Mouse (Mus musculus) T-helper 2 cell (primary cell): ENCODE results near the gene Dapk1.

Experiments used
- in situ Hi-C: fragments of 300-600 bp; cut with MboI, MseI; formaldehyde crosslinking; loops from one replicate; pipeline ENCODE4 v1.15.1; 2025; ENCODE audit warnings: high pct_unique_total_duplicates

The Dapk1 gene

GRCm38 (mm10) chr13:60615057-60615650 is 13.4 kb downstream of the Dapk1 start:
- in situ Hi-C loops = no loop called here

DNA sequence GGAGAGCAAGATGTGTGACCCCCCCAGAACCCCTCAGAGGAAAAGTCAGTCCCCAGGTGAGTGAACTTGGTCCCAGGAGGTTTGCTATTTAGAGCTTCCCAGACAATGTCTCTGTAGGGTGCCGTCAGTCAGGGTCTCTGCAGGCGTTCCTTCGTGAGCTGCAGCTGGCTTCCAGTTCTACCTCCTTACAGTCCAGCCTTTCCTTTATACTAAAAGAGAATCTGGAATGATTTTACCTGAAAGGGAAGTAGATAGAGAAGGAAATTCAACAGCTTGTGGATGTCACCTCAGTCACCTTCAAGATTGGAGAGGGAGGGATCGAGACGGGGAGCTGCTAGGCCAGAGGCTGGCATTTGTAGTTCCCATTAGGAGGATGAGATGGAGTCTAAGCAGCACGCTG is 14.3 kb downstream of the Dapk1 start:
- in situ Hi-C loops = no loop called here

DNA sequence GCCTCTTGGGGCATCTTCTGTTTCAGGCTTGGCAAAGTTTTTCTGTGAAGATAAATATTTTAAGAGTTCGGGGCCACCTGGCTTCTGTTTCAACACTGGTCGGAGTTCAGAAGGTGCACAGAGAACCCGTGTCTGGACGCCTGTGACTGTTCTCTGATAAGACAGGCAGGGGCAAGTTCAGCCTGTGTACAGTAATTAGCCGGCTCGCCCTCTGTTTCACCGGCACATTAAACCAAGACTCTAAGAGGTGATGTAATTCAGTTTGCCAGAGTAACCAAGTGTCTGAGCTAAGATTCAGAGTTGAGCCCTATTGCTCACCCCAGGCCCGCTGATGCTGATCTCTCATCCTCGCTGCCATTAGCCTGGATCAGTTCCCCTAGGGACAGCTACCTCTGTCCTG is 16.5 kb downstream of the Dapk1 start:
- in situ Hi-C loops = no loop called here

- in situ Hi-C loops = no loop called here
Observed at GRCm38 (mm10) chr13:60619723-60620122, 18.0 kb downstream of the Dapk1 start.

DNA sequence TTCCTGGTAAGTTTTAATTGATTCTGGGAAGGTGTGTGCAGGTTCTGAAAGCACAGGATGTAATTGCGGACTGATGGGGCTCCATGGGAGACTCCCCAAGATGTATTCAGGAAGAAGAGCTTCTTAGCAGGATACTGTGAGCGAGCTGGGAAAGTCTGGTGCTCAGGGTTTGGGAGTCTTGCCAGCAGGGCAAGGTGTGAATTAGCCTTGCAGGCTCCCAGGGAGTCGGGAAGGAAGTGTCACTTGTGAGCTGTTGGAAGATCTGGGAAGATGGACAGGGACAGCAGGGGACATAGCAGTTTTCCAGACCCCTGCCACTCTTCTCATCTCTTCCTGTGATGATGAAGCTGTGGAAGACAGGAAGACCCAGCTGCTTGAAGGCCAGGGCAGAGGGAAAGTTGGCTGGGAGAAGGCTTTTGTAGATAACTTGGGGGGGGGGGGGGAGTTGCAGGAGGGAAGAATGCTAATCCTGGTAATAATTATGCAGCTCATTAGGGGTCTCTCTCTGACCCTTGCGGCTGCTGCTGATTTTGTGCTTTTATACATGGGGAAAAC is 19.7 kb downstream of the Dapk1 start:
- in situ Hi-C loops = no loop called here

- in situ Hi-C loops = no loop called here
Observed at GRCm38 (mm10) chr13:60625581-60625980, 23.8 kb downstream of the Dapk1 start.

GRCm38 (mm10) chr13:60627843-60628656 is 26.3 kb downstream of the Dapk1 start:
- in situ Hi-C loops = no loop called here

DNA sequence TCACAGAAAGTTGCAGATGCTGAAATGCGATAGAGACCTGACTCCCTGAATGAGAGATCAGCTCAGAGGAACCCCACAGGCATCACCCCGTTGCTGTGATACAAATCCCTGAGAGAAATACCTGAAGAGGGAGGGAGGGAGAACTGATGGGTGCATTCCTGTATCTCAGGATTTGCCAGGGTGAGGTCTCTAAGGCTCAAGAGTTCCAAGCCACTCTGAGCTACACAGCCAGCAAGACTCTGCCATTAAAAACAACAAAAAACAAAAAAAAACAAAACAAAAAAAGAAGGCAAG is 26.9 kb downstream of the Dapk1 start:
- in situ Hi-C loops = no loop called here

DNA sequence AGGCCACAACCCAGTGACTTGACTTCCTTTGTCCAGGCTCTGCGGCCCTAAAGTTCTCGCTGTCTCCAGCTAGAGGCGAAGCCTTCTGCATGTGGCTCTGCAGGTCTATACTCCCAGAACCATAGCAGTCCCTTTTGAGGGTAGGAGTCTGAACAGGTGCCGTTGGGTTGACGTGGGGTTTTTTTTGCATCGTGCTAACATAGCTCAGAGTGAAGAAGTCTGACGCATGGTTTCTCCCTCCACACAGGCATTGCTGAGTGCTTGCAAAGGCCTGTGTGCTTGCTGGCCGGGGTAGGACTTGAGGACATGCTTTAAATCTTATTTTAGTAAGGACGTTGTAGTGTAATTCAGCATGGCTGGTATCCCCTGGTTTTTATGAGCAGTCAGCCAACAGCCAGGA is 27.7 kb downstream of the Dapk1 start:
- in situ Hi-C loops = no loop called here

DNA sequence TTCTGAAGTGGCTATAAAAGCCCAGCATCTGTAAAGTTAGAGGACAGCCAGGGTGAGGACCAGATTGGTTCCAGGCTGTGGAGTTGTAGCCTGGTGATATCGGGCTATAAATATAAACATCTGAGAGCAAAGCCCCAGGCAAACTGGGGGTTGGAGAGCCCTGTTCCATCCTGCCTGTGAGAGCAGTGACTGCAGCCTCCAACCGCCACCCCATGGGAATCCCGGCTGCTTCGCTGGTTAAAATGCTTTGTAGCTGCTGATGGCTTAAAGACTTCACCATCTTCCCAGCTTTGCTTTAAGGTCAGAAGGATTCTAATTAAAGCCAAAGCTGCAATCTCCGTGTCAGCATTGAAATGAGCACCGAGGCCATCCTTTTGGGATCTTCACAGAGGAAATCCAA is 32.2 kb downstream of the Dapk1 start:
- in situ Hi-C loops = no loop called here

GRCm38 (mm10) chr13:60635636-60636035 is 33.9 kb downstream of the Dapk1 start:
- in situ Hi-C loops = no loop called here

DNA sequence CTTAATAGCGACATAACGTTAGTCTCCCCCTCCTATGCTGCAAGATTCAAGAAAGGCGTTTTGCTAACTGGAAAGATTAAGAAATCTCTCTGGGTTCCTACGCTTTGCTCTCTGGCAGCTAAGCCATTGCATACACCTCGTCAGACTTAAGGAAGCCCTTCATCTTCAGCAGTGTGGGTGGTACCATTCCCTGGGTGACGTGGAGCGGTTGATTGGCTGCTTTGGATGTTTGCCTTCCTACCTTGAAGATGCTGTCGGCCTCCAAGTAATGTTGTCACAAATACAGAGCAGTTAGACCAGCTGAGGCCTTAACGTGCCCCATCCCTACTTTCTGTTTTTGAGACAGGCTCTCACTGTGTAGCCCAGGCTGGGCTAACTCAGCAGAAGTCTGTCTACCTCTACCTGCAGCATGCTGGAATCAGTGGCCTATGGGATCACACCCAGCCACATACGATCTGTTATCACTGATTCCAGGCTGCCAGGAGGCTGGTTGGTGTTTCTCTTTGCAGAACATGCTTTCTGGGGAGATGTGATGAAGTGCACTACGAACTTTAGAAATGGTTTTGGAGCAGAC is 37.8 kb downstream of the Dapk1 start:
- in situ Hi-C loops = no loop called here

- in situ Hi-C loops = no loop called here
Observed at GRCm38 (mm10) chr13:60640420-60640819, 38.7 kb downstream of the Dapk1 start.

GRCm38 (mm10) chr13:60644457-60644889 is 42.7 kb downstream of the Dapk1 start:
- in situ Hi-C loops = no loop called here

DNA sequence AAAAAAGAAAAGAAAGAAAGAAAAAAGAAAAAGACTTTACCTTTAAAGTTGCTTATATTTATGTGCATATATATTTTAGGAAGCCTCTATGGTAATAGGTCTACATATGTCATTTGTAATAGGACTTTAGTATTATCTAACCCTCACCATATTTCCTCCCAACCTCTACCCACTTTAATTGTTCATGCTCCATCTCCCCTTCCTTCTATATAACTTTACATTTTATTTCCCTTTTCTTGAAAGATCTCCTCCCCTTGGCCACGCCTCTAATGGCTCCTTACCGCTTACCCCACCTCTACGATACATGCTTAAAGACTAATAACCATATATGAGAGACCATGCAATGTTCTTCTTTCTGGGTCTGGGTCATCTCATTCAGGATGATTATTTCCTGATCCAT is 45.0 kb downstream of the Dapk1 start:
- in situ Hi-C loops = no loop called here

GRCm38 (mm10) chr13:60648350-60648749 is 46.6 kb downstream of the Dapk1 start:
- in situ Hi-C loops = no loop called here

DNA sequence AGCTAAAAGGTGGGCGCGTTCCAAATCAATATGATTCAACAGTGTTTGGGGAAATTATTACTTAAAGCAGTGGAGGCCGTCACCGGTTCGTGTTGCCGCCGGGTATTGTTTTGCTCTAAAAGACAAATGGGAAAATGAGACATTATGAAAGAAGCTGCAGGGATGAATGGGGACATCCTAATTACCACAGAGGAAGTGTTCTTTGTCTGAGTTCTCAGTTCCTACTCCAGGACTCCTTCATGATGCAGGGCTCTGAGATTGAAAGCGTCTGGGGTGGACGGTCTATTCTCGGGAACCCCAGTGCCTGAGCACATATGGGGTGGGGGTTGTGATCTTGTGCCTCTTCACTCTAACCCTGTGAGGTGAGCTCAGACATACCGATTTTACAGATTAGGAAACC is 48.3 kb downstream of the Dapk1 start:
- in situ Hi-C loops = no loop called here

GRCm38 (mm10) chr13:60654017-60654565 is 52.3 kb downstream of the Dapk1 start:
- in situ Hi-C loops = no loop called here

DNA sequence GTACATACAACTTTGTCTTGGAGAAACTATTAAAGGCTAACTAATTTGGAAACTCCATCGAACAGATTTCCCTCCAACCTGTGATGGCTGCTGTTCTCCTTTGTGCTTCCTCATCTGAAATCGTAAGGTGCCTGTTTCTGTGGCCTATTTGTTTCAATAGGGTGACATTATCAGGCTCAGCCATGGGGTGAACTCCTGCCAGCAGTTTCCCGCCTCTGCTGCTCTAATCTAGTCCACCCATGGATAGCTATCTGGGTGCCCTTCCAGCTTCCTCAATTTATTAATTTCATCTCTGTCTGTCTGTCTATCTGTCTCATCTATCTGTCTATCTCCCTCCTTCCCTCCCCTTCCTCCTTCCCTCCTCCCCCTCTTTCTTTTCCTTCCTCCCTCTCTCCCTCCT is 53.5 kb downstream of the Dapk1 start:
- in situ Hi-C loops = no loop called here

DNA sequence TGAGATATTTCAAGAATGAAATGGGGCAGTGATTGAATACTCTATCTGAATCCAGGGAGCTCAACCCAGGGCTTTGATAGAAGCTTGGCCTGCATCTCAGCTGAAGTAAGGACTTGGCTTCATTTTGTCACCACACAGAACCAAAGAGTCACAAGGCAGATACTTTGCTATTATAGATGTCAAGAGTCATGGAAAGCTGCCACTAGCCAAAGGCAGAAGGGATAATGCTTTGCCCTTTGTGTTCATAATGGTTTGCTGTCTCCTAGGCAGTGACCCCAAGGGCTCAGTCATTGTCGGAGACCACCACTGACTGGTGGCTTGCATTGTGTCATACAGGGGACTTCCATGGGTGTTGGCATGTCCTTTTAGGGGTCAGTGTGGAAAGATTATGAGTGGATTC is 57.9 kb downstream of the Dapk1 start:
- in situ Hi-C loops = no loop called here

GRCm38 (mm10) chr13:60660056-60660455 is 58.3 kb downstream of the Dapk1 start:
- in situ Hi-C loops = no loop called here

DNA sequence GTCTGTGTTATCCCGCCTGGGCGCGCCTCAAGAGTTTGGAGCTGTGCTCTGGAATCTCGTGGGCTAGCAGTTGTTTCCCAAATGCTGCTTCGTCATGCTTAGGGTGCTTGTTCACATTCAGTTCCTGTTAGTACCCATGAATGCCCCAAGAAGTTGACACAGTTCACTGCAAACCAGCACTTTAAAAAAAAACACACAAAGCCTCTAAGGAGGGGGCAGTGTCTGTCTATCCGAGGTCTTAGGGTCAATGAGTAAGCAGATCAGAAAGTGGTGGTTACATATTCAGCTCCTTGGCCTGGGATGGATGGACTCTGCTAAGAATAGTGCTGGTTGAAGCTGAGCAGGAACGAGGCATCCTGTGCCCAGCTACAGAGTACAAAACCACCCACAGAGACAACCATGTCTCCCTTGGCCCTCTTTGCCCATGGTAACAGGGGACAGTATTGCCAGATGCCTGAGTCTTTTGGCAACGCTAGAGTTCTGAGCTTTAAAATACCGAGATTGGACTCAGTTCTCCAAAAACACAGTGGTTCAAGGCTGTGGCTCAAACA is 59.0 kb downstream of the Dapk1 start:
- in situ Hi-C loops = no loop called here
